Comparison of ENCODE assay signal across 28 mouse cellular contexts in the genomic region with DNA sequence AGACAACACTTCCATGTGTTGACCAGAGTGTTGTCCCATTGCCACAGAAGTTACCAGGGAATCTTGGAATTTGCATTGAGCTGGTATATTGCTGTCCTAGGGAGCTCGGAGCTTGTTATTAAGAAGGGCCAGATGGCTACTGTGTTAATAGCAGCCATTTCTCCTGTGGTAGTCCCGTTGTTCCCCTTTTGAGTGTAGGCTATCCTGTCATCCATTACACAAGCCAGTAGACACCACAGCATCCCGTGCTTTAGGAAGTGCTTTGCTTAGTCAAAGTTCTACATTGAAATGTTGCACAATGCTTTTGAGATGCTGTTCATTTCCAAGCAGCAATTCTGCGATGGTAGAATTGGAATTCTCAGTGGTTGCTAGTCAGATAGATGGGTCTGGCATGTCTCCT.
"Had no signal": no experiment of that assay in that cellular context is flagged by ENCODE, and none has a peak within 500 bp of the region (broad histone marks: within the 10 kb centered on the region; RNA-seq: fewer than 3 reads in every experiment).

No protein-coding gene starts in this region.

- H3K27me3 ChIP-seq: embryonic facial prominence, embryonic 12.5 days; embryonic facial prominence, embryonic 13.5 days; embryonic facial prominence, embryonic 15.5 days; forebrain, embryonic 12.5 days; forebrain, embryonic 13.5 days; forebrain, embryonic 15.5 days had no signal

- DNase-seq: cerebellum, adult 8-10 months; cerebellum, adult 9-10 months; cerebellum, adult 9-11 months; cerebellum, postnatal 10 days; cerebellum, postnatal 14 days; cerebellum, postnatal 25 days; cerebellum, postnatal 36 days; embryo, embryonic 11 days; forebrain, postnatal 0 days; gastrocnemius, adult 2 months; gastrocnemius, postnatal 10 days; gastrocnemius, postnatal 14 days; gastrocnemius, postnatal 25 days; gastrocnemius, postnatal 36 days; heart, adult 11 months; heart, adult 18-20 months; heart, adult 2 months had no signal

- H3K4me3 ChIP-seq: embryonic facial prominence, embryonic 10.5 days; embryonic facial prominence, embryonic 12.5 days; embryonic facial prominence, embryonic 13.5 days; embryonic facial prominence, embryonic 15.5 days; erythroblast, embryonic 14.5 days; forebrain, embryonic 10.5 days; forebrain, embryonic 12.5 days; forebrain, embryonic 13.5 days; forebrain, embryonic 15.5 days; gastrocnemius, adult 2 months; heart, adult 2 months; heart, embryonic 10.5 days had no signal

- H3K27ac ChIP-seq: embryonic facial prominence, embryonic 10.5 days; embryonic facial prominence, embryonic 12.5 days; embryonic facial prominence, embryonic 13.5 days; embryonic facial prominence, embryonic 15.5 days; forebrain, embryonic 10.5 days; forebrain, embryonic 12.5 days; forebrain, embryonic 13.5 days; forebrain, embryonic 15.5 days; gastrocnemius, adult 2 months; heart, adult 2 months; heart, embryonic 10.5 days had no signal

- H3K4me2 ChIP-seq: embryonic facial prominence, embryonic 12.5 days; embryonic facial prominence, embryonic 13.5 days; embryonic facial prominence, embryonic 15.5 days; forebrain, embryonic 12.5 days; forebrain, embryonic 13.5 days; forebrain, embryonic 15.5 days had no signal

- ATAC-seq: forebrain, embryonic 13.5 days; forebrain, embryonic 15.5 days; forebrain, embryonic 16.5 days; forebrain, postnatal 0 days had no signal

- H3K9ac ChIP-seq: embryonic facial prominence, embryonic 12.5 days; embryonic facial prominence, embryonic 13.5 days; embryonic facial prominence, embryonic 15.5 days; forebrain, embryonic 12.5 days; forebrain, embryonic 13.5 days; forebrain, embryonic 15.5 days; forebrain, postnatal 0 days had no signal

- H3K4me1 ChIP-seq: embryonic facial prominence, embryonic 10.5 days; embryonic facial prominence, embryonic 12.5 days; embryonic facial prominence, embryonic 13.5 days; embryonic facial prominence, embryonic 15.5 days; forebrain, embryonic 12.5 days; forebrain, embryonic 13.5 days; forebrain, embryonic 15.5 days had no signal

- H3K9me3 ChIP-seq: embryonic facial prominence, embryonic 12.5 days; embryonic facial prominence, embryonic 13.5 days; embryonic facial prominence, embryonic 15.5 days; forebrain, embryonic 10.5 days; forebrain, embryonic 12.5 days; forebrain, embryonic 13.5 days; forebrain, embryonic 15.5 days; heart, embryonic 10.5 days had no signal
